Mouse (Mus musculus): Measurements from ENCODE around the gene Tmod4.

- TF ChIP-seq MYOG (IDR thresholded peaks at IDR 0.05; ENCODE audit: control insufficient read depth in 1 of 3, insufficient read depth in 1 of 3, insufficient read length in 2 of 3, low read depth in 2 of 3) (no peak), USF1 (IDR thresholded peaks at IDR 0.05; ENCODE audit: low read depth) (no peak), TCF12 (IDR thresholded peaks at IDR 0.05; ENCODE audit: insufficient read depth, poor library complexity, severe bottlenecking) (no peak)
Observed at GRCm38 (mm10) chr3:95124246-95124645, at the start of gene Tmod4.

Data from myocyte (in vitro differentiated cells).